17 mouse cellular contexts compared by ENCODE assay signal in the genomic region with DNA sequence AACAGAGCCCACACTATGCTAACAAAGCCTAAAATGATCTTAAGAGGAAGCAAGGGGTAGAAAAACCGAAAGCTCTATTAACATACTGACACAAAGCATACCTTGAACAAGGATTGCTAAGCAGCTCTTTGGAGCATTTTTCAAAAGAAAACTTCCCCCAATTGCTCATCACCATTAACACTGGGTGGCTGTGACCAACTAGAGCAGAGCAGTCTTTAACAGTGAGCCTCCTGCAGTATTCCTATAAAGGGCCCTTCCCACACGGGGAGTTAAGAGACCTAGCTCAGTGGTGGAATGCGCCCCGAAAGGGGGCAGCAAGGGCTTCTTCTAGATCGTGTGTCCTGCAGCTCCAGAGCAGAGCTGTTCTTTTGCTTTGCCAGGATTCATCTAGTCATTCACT.
DNase-seq lines count a peak whose midpoint lies in the region; ATAC-seq and TF ChIP-seq lines count a peak whose summit lies in the region.
"Had no signal": no experiment of that assay in that cellular context is flagged by ENCODE, and none has a peak within 500 bp of the region (broad histone marks: within the 10 kb centered on the region; RNA-seq: fewer than 3 reads in every experiment).

No protein-coding gene starts in this region.

- TF ChIP-seq CTCF in forebrain, postnatal 0 days (IDR thresholded peaks at IDR 0.05; ENCODE audit: low read depth) = no peak
- no peak for TF ChIP-seq CTCF in liver, adult 2 months (IDR thresholded peaks at IDR 0.05; ENCODE audit: low read depth, low read length)

- no peaks in the 10 kb centered on the region for H3K27me3 ChIP-seq in forebrain, embryonic 11.5 days (ENCODE audit: control insufficient read depth, insufficient read depth, low read length)
- H3K27me3 ChIP-seq in forebrain, postnatal 0 days (ENCODE audit: insufficient read depth, low read length) = no peaks in the 10 kb centered on the region
- no peaks in the 10 kb centered on the region for H3K27me3 ChIP-seq in liver, adult 2 months (ENCODE audit: control insufficient read depth, insufficient read depth, low read length)
- no peaks in the 10 kb centered on the region for H3K27me3 ChIP-seq in liver, embryonic 12.5 days (replicated peaks)
- H3K27me3 ChIP-seq in forebrain, embryonic 13.5 days = no peaks in the 10 kb centered on the region
- no peaks in the 10 kb centered on the region for H3K27me3 ChIP-seq in neural tube, embryonic 15.5 days (replicated peaks)
- H3K27me3 ChIP-seq: heart, embryonic 15.5 days; limb, embryonic 13.5 days had no signal

- ATAC-seq in forebrain, embryonic 11.5 days (replicated peaks; ENCODE audit: low FRiP score) = no peak
- no peak for ATAC-seq in forebrain, postnatal 0 days
- no peak for ATAC-seq in liver, embryonic 12.5 days
- ATAC-seq in forebrain, embryonic 13.5 days = no peak
- no peak for ATAC-seq in neural tube, embryonic 15.5 days (ENCODE audit: low FRiP score)
- ATAC-seq: liver, postnatal 0 days had no signal

- no peak for DNase-seq in forebrain, embryonic 11.5 days (ENCODE audit: low spot score)
- DNase-seq in forebrain, postnatal 0 days = no peak
- DNase-seq in liver, adult 2 months (ENCODE audit: extremely low read depth, low read depth, low spot score) = peak; percentile 8
- no peak for DNase-seq in adrenal gland, postnatal 14 days
- DNase-seq: cerebellum, adult 11-12 months; heart, adult 18-20 months; kidney, adult 8-10 months; liver, postnatal 0 days; lung, postnatal 36 days; spleen, adult 18-20 months; thymus, postnatal 36 days had no signal

- no peak overlapping the region for H3K4me3 ChIP-seq in forebrain, embryonic 11.5 days (ENCODE audit: low read depth, low read length)
- H3K4me3 ChIP-seq in forebrain, postnatal 0 days (ENCODE audit: low read depth, low read length) = no peak overlapping the region
- no peak overlapping the region for H3K4me3 ChIP-seq in liver, adult 2 months (ENCODE audit: insufficient read depth, low read depth, low read length)
- H3K4me3 ChIP-seq in liver, embryonic 12.5 days = no peak overlapping the region
- no peak overlapping the region for H3K4me3 ChIP-seq in forebrain, embryonic 13.5 days
- no peak overlapping the region for H3K4me3 ChIP-seq in neural tube, embryonic 15.5 days (replicated peaks)
- H3K4me3 ChIP-seq: erythroblast, embryonic 14.5 days; heart, embryonic 15.5 days; limb, embryonic 13.5 days had no signal

- no peak overlapping the region for H3K9ac ChIP-seq in forebrain, embryonic 11.5 days (ENCODE audit: low read length)
- no peak overlapping the region for H3K9ac ChIP-seq in forebrain, postnatal 0 days
- no peak overlapping the region for H3K9ac ChIP-seq in liver, adult 2 months (ENCODE audit: low read depth, low read length)
- no peak overlapping the region for H3K9ac ChIP-seq in liver, embryonic 12.5 days
- peak overlapping the region; percentile 30; the same call in 1 of the 2 replicates for H3K9ac ChIP-seq in forebrain, embryonic 13.5 days
- no peak overlapping the region for H3K9ac ChIP-seq in neural tube, embryonic 15.5 days (replicated peaks)
- H3K9ac ChIP-seq: heart, embryonic 15.5 days; limb, embryonic 13.5 days; liver, postnatal 0 days had no signal

- no peaks in the 10 kb centered on the region for H3K36me3 ChIP-seq in forebrain, embryonic 11.5 days (ENCODE audit: control insufficient read depth, insufficient read depth, low read length)
- 0 out of 2 replicates have a peak, but pooled peaks cover 4% of the 10 kb centered on the region for H3K36me3 ChIP-seq in forebrain, postnatal 0 days (ENCODE audit: insufficient read depth)
- H3K36me3 ChIP-seq in liver, adult 2 months (ENCODE audit: control insufficient read depth, insufficient read depth, low read length) = peaks cover 2% of the 10 kb centered on the region; the same call in 1 of the 2 replicates
- peaks cover 4% of the 10 kb centered on the region for H3K36me3 ChIP-seq in liver, embryonic 12.5 days
- H3K36me3 ChIP-seq in forebrain, embryonic 13.5 days (ENCODE audit: poor library complexity, severe bottlenecking) = no peaks in the 10 kb centered on the region
- peaks cover 5% of the 10 kb centered on the region; the same call in 1 of the 2 replicates for H3K36me3 ChIP-seq in neural tube, embryonic 15.5 days

- H3K79me2 ChIP-seq in liver, adult 2 months (ENCODE audit: control insufficient read depth, insufficient read depth, low read length) = no peaks in the 10 kb centered on the region

- H3K9me3 ChIP-seq in forebrain, embryonic 11.5 days (ENCODE audit: control insufficient read depth, low read length) = no peaks in the 10 kb centered on the region
- no peaks in the 10 kb centered on the region for H3K9me3 ChIP-seq in forebrain, postnatal 0 days (ENCODE audit: low read length)
- no peaks in the 10 kb centered on the region for H3K9me3 ChIP-seq in liver, embryonic 12.5 days (replicated peaks)
- no peaks in the 10 kb centered on the region for H3K9me3 ChIP-seq in forebrain, embryonic 13.5 days (replicated peaks)
- no peaks in the 10 kb centered on the region for H3K9me3 ChIP-seq in neural tube, embryonic 15.5 days (replicated peaks)
- H3K9me3 ChIP-seq: heart, embryonic 15.5 days; limb, embryonic 13.5 days had no signal

- no peak overlapping the region; the same call in 1 of the 2 replicates for H3K27ac ChIP-seq in forebrain, embryonic 11.5 days (ENCODE audit: low read depth, low read length)
- no peak overlapping the region for H3K27ac ChIP-seq in forebrain, postnatal 0 days (ENCODE audit: low read depth, low read length)
- H3K27ac ChIP-seq in liver, adult 2 months (replicated peaks; ENCODE audit: insufficient read depth, low read depth, low read length) = no peak overlapping the region
- no peak overlapping the region for H3K27ac ChIP-seq in liver, embryonic 12.5 days
- H3K27ac ChIP-seq in forebrain, embryonic 13.5 days = peak overlapping the region; percentile 31; the same call in 1 of the 2 replicates
- H3K27ac ChIP-seq in neural tube, embryonic 15.5 days (replicated peaks) = 0 out of 2 replicates have a peak overlapping the region, but pooled peaks have one; percentile 10
- H3K27ac ChIP-seq: heart, embryonic 15.5 days; limb, embryonic 13.5 days had no signal

- H3K4me1 ChIP-seq in forebrain, embryonic 11.5 days (replicated peaks; ENCODE audit: control insufficient read depth, insufficient read depth, low read length) = peaks cover 6% of the 10 kb centered on the region; the same call in 1 of the 2 replicates
- peaks cover 10% of the 10 kb centered on the region for H3K4me1 ChIP-seq in forebrain, postnatal 0 days (ENCODE audit: insufficient read depth)
- H3K4me1 ChIP-seq in liver, adult 2 months (ENCODE audit: control insufficient read depth, insufficient read depth, low read length) = no peaks in the 10 kb centered on the region
- peaks cover 5% of the 10 kb centered on the region; the same call in 1 of the 2 replicates for H3K4me1 ChIP-seq in liver, embryonic 12.5 days
- peaks cover 38% of the 10 kb centered on the region for H3K4me1 ChIP-seq in forebrain, embryonic 13.5 days
- peaks cover 23% of the 10 kb centered on the region for H3K4me1 ChIP-seq in neural tube, embryonic 15.5 days

- WGBS in forebrain, embryonic 11.5 days = 19% methylated on average over 5 of the region's 5 CpGs
- WGBS in forebrain, postnatal 0 days = 28% methylated on average over 5 of the region's 5 CpGs
- WGBS in liver, adult 2 months = 85% methylated on average over 5 of the region's 5 CpGs
- 73% methylated on average over 5 of the region's 5 CpGs for WGBS in liver, embryonic 12.5 days (ENCODE audit: insufficient replicate concordance)
- WGBS in forebrain, embryonic 13.5 days = 13% methylated on average over 5 of the region's 5 CpGs
- 22% methylated on average over 5 of the region's 5 CpGs for WGBS in neural tube, embryonic 15.5 days

- TF ChIP-seq POLR2A in liver, adult 2 months (IDR thresholded peaks at IDR 0.05; ENCODE audit: extremely low read depth, insufficient read depth, low read length) = no peak

- peak overlapping the region; percentile 1; the same call in 1 of the 2 replicates for H3K4me2 ChIP-seq in forebrain, embryonic 11.5 days (ENCODE audit: low read depth, low read length, severe bottlenecking)
- no peak overlapping the region for H3K4me2 ChIP-seq in forebrain, postnatal 0 days (ENCODE audit: low read depth)
- no peak overlapping the region for H3K4me2 ChIP-seq in liver, embryonic 12.5 days
- H3K4me2 ChIP-seq in forebrain, embryonic 13.5 days = peak overlapping the region; percentile 12; the same call in 1 of the 2 replicates
- H3K4me2 ChIP-seq in neural tube, embryonic 15.5 days = no peak overlapping the region
- H3K4me2 ChIP-seq: heart, embryonic 15.5 days; limb, embryonic 13.5 days had no signal

Comparison
In these comparisons a context has a peak if more than half of its experiments do, and no peak if none do; other contexts are left out.
1. H3K27ac ChIP-seq: peak in forebrain, embryonic 13.5 days (single experiment) and neural tube, embryonic 15.5 days (single experiment); none in forebrain, embryonic 11.5 days (single experiment), forebrain, postnatal 0 days (single experiment), liver, adult 2 months (single experiment) and liver, embryonic 12.5 days (single experiment).
2. H3K4me2 ChIP-seq: peak in forebrain, embryonic 11.5 days (single experiment) and forebrain, embryonic 13.5 days (single experiment); none in forebrain, postnatal 0 days (single experiment), liver, embryonic 12.5 days (single experiment) and neural tube, embryonic 15.5 days (single experiment).